Mouse (Mus musculus) frontal cortex, adult (tissue): ENCODE data around the gene Cd68.
"Not testable (repeated sequence)": the region's sequence is repeated elsewhere in the genome, so short reads cannot be mapped to it uniquely, and the experiment has no call there.

Experiments
- ATAC-seq: cut with Nextera tagmentation; 2 replicates; pipeline ENCODE4 v1.9.2; 2017; ENCODE audit warnings: mild to moderate bottlenecking, moderate library complexity, mixed read lengths; ENCODE audit not compliant: low TSS enrichment

Gene Cd68

DNA sequence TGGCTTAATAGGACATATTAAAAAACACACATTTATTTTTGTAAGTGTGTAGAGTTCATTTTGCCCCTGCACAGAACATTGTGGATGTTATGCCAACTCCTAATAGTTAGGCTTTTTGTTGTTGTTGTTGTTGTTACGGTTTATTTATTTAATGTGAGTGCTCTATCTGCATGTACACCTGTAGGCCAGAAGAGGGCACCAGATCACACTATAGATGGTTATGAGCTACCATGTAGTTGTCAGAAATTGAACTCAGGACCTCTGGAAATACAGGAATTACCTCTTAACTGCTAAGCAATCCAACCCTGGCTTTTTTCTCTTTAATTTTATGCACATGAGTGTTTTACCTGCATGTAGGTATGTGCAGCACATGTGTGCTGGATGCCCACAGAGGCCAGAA is 36.2 kb downstream of the Cd68 start:
- ATAC-seq: no peak

DNA sequence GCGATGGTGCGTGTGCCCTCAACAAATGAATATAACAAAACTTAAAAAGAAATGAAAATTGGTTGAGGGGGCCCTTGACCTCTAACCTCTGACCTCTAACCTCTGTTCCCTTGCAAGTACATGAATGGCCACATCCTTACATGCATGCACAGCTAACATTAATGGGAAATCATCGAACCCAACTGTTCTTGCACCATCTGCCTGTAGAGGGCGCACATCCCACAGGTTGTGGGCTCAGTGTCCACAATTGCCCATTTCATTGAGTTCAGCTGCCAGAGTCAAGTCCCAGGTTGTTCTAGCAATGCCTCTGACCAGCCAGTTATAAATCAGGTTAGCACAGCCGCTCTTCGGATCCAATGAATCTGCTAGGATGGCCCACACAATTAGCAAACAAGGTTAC is 37.7 kb downstream of the Cd68 start:
- no peak for ATAC-seq

DNA sequence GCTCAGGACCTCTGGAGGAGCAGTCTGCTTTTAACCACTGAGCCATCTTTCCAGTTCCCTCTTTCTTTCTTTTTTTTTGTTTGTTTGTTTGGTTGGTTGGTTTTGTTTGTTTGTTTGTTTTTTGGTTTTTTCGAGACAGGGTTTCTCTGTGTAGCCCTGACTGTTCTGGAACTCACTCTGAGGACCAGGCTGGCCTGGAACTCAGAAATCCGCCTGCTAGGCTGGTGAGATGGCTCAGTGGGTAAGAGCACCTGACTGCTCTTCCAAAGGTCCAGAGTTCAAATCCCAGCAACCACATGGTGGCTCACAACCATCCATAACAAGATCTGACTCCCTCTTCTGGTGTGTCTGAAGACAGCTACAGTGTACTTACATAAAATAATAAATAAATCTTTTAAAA is 41.6 kb downstream of the Cd68 start:
- ATAC-seq: not testable (repeated sequence)

- ATAC-seq: no peak
Measured at GRCm38 (mm10) chr11:69623006-69623405, 42.9 kb downstream of the Cd68 start.

- ATAC-seq: no peak; the same call in 1 of the 2 replicates
Measured at GRCm38 (mm10) chr11:69622406-69622805, 43.5 kb downstream of the Cd68 start.

GRCm38 (mm10) chr11:69621571-69622268 is 44.2 kb downstream of the Cd68 start, which contains the start of gene Sat2:
Gene Sat2, plus strand, starts transcription at chr11:69622024.
- ATAC-seq: peak; percentile 65; the same call in 1 of the 2 replicates

DNA sequence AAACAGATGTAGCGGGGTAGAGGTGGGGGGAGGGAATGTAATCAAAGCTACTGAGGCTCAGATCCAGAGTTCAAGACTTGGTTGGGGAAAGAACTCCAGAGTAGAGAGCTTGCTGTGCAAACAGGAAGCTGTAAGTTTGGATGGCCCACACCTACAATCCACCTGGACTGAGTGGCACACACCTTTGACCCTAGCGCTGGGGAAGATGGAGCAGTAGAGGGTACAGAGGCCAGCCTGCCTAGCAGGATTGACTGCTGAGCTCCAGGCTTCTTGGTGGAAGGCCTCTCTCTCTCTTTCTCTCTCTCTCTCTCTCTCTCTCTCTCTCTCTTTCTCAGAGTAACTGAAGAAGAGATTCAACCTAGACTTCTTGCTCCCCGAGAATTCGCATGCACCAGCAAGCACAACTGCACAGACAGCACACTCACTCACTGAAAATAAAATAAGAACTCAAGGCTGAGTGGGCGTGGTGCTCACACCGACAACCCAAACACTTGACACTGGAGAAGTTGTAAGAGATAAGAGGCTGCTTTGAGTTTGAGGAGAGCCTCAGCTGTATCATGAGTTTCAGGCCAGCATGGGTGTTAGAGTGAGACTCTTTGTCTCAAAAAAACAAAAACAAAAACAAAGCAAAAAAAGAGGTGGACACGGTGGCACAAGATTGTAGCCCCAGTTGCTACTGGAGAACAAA is 45.4 kb downstream of the Cd68 start:
- ATAC-seq: no peak

DNA sequence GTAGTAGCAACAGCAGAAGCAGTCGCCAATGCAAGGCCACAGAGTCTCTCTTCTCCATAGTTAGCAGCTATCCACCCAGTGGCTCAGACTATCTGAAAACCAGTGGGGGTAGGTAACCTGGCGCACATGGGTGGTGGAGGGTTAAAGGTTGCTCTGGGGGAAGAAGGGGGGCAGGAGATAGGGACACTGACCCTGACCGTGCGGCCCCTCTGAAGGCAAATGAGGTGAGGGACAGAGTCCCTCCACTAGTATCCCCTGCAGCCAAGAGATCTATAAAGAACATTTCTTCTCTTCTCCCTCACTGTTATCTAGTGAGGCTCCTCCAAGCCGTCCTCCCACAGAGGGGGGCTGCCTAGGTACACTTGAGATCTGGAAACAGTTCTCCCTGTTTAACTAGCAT is 48.1 kb downstream of the Cd68 start, which contains the start of gene Shbg:
Gene Shbg, minus strand, starts transcription at position 101 of the 400 bp plus-strand sequence.
- ATAC-seq: no peak

DNA sequence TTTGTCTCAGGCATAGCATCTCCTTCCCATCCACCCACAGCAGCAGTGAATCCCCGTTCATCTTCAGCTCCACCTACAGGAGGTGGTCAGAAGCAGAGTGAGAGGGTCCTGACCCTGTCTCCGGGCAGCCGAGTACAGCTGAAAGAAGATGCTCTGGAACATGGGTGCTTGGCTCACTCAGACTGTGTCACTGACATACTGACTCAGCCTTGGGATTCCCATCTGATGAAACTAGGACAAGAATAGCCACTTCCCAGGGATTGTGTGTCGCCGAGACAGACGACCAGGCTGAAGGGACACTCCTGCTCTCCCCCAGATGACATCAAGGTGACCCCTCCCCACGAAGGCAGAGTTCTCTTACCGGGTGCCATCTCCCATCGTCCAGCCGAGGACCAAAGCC is 49.2 kb downstream of the Cd68 start:
- ATAC-seq: no peak

DNA sequence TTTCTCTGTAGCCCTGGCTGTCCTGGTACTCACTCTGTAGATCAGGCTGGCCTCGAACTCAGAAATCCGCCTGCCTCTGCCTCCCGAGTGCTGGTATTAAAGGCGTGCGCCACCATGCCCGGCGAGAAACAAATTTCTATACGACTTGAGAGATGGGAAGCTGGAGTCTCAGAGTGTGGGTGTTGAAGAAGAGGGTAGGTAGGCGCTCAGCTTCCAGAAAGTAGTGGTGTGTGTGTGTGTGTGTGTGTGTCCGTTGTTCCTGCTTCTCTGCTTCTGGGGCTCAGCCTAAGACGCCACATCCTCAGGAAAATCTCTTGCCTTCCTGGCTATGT is 51.7 kb downstream of the Cd68 start:
- not testable (repeated sequence) for ATAC-seq
